Mouse (Mus musculus) E14TG2a.4 (cell line): ENCODE measurements around the gene Cdk15.

Experiments used
- H3K27me3 ChIP-seq: 2 replicates; pipeline ENCODE4 v1.6.1; 2014; ENCODE audit warnings: low read length, control low read depth; ENCODE audit not compliant: insufficient read depth
- H3K36me3 ChIP-seq: 2 replicates; pipeline ENCODE4 v1.6.1; 2014; ENCODE audit warnings: low read length, control low read depth; ENCODE audit not compliant: insufficient read depth
- H3K4me1 ChIP-seq: replicated peaks from 2 replicates; pipeline ENCODE4 v1.6.1; 2014; ENCODE audit warnings: low read depth, low read length, control low read depth
- H3K4me3 ChIP-seq: replicated peaks from 2 replicates; pipeline ENCODE4 v1.5.1; 2014; ENCODE audit warnings: mild to moderate bottlenecking, low read length
- H3K9me3 ChIP-seq: 2 replicates; pipeline ENCODE4 v1.6.1; 2014; ENCODE audit warnings: low read length, control low read depth
- CTCF ChIP-seq: conservative IDR thresholded peaks from 2 replicates; pipeline ENCODE4 v1.5.1; 2014; ENCODE audit warnings: low read length
- NANOG ChIP-seq: IDR thresholded peaks from 2 replicates; pipeline ENCODE4 v1.6.1; 2014; ENCODE audit warnings: borderline replicate concordance, low read length, mixed read lengths
- POU5F1 ChIP-seq: IDR thresholded peaks from 2 replicates; pipeline ENCODE4 v1.6.1; 2014; ENCODE audit warnings: low read length, borderline replicate concordance

The Cdk15 gene

DNA sequence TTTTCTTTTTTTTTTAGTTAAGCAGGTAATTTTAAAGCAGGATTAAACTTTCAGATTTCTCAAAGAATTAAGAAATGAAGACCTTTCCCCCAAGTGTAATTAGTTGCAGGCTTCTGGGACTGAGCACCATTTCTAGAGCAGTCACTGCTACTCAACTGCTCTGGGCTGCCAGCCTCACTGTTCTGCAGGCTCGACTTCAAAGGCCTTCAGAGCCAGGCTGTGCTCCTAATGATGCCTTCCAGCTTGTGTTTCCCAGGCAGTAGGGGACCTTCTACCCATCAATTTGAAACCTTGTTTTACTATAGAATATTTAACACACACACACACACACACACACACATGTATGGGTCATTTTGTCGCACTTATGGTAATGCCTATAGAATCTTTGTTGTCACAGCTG lies 34.9 kb downstream of the Cdk15 start:
- no peaks in the 10 kb centered on the region for H3K36me3 ChIP-seq
- no peaks in the 10 kb centered on the region for H3K4me1 ChIP-seq
- TF ChIP-seq CTCF, result no peak
- TF ChIP-seq POU5F1, result no peak
- TF ChIP-seq NANOG, result no peak
- no peaks in the 10 kb centered on the region for H3K9me3 ChIP-seq
- H3K27me3 ChIP-seq, result no peaks in the 10 kb centered on the region
- H3K4me3 ChIP-seq, result no peak overlapping the region

DNA sequence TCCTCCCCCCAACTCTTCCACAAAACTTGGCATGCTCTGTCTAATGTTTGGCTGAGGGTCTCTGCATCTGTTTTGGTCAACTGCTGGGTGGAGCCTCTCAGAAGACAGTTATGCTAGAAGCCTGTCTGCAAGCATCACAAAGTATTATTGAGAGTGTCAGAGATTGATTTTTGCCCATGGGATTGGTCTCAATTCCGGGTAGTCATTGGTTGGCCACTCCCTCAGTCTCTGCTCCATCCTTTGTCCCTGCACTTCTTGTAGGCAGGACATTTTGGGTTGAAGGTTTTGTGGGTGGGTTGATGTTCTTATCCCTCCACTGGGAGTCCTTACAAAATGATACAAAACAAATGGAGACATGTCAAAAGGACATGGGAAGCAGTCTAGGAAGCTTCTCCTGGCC lies 39.1 kb downstream of the Cdk15 start:
- Histone ChIP-seq H3K4me3 (no peak overlapping the region), H3K36me3 (no peaks in the 10 kb centered on the region), H3K27me3 (no peaks in the 10 kb centered on the region), H3K4me1 (0 out of 2 replicates have a peak, but pooled peaks cover 5% of the 10 kb centered on the region), H3K9me3 (no peaks in the 10 kb centered on the region)
- no peak for TF ChIP-seq CTCF
- TF ChIP-seq POU5F1, result no peak
- TF ChIP-seq NANOG, result no peak

DNA sequence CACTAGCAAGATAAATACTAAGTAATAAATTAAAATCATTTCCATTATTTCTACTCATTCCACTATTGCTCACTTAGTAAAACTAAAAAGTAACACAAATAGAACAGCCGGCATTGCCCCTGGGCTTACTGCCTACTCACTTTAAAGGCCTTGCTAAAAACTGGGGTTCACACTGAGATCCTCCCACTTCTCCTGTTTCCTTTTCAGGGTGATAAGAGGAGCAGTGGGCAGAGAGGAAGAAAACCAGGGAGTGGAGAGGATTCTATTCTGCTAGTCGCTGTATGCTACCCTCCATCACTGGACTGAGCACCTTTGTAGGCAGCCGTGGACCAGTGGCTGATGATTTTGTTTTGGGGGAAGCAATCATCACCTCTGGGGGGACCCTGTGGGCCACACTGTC lies 40.5 kb downstream of the Cdk15 start:
- TF ChIP-seq CTCF (no peak), NANOG (no peak)
- H3K36me3 ChIP-seq, result no peaks in the 10 kb centered on the region
- H3K27me3 ChIP-seq, result no peaks in the 10 kb centered on the region
- H3K4me3 ChIP-seq, result no peak overlapping the region
- H3K4me1 ChIP-seq, result 0 out of 2 replicates have a peak, but pooled peaks cover 5% of the 10 kb centered on the region
- no peaks in the 10 kb centered on the region for H3K9me3 ChIP-seq

DNA sequence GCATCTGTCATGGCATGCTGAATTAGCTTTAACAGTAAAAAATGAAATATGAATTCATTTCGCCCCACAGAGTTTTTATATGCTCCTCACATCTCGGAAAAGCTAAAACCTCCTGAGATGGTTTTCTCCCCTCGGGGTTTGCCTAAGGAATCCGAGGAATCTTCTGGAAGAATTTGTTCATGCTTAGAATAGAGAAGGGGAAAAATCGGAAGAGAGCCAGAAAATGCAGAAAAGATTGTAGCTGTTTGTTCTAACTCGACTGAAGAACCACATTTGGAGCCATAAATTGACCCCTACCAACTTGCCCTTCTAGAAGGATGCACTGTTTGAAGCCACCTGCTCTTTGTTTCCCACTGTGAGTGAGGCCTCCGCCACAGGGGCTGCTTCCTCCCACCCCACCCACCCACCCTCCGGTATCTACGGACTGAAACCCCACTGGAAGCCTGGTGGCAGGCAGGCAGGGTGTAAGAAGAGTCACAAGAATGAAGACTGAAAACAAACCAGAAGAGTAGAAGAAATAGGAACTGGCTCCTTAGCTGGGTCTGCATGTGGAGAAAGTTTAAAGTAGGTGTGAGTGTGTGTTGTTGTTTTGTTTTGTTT lies 41.9 kb downstream of the Cdk15 start:
- Histone ChIP-seq H3K4me1 (0 out of 2 replicates have a peak, but pooled peaks cover 5% of the 10 kb centered on the region), H3K9me3 (no peaks in the 10 kb centered on the region), H3K27me3 (no peaks in the 10 kb centered on the region), H3K4me3 (no peak overlapping the region), H3K36me3 (no peaks in the 10 kb centered on the region)
- TF ChIP-seq NANOG (no peak), POU5F1 (no peak), CTCF (no peak)

DNA sequence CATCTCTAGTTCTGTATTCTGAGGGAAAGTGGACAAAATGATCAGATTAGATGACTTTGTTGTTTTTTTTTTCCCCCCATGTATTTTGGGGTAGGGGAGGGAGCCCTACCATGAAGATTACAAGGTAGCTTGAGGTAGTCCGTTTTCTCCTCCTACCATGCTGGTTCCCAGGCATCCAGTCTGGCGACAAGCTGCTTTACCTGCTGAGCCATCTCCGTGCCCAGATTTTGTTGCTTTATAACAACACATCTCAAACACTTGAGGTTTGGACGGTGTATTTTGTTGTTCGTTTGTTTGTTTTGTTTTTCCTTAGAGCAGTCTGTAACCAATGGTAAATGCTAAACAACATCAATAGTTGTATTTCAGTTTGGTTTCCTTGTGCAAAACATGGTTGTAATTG lies 50.6 kb downstream of the Cdk15 start:
- Histone ChIP-seq H3K27me3 (peaks cover 2% of the 10 kb centered on the region; the same call in 1 of the 2 replicates), H3K4me1 (no peaks in the 10 kb centered on the region), H3K36me3 (no peaks in the 10 kb centered on the region), H3K9me3 (no peaks in the 10 kb centered on the region), H3K4me3 (no peak overlapping the region)
- TF ChIP-seq CTCF, result no peak
- TF ChIP-seq NANOG, result no peak
- no peak for TF ChIP-seq POU5F1

DNA sequence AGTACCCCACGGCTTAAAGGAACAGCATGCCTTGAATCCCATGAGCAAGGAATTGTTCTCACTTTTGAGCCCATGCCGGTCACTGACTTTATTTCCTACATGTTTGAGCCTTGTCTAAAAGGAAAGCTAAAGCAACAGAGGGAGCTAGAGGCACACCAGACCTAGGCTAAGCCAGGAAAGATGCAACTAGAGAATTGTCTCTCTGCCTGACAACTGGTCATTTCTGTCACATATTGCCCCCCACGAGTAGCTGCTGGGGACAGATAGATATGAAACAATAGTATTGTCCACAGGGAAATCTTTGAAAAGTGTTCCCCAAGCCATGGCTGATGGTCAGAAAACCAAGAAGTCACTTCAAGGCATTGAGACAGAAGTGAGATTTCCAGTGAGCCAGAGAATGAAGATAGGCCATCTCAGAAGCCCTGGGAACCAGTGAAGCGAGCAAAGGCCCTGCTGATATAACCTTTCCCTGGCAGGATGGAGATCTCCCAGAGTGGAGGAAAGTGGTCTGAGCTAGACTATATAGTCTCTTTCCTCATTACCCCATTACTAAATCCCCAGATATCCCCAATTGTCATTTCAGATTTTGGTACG lies 54.7 kb downstream of the Cdk15 start:
- Histone ChIP-seq H3K27me3 (peaks cover 7% of the 10 kb centered on the region; the same call in 1 of the 2 replicates), H3K36me3 (no peaks in the 10 kb centered on the region), H3K4me1 (peaks cover 26% of the 10 kb centered on the region), H3K9me3 (no peaks in the 10 kb centered on the region), H3K4me3 (no peak overlapping the region)
- TF ChIP-seq POU5F1, result no peak
- no peak for TF ChIP-seq NANOG
- TF ChIP-seq CTCF, result no peak

DNA sequence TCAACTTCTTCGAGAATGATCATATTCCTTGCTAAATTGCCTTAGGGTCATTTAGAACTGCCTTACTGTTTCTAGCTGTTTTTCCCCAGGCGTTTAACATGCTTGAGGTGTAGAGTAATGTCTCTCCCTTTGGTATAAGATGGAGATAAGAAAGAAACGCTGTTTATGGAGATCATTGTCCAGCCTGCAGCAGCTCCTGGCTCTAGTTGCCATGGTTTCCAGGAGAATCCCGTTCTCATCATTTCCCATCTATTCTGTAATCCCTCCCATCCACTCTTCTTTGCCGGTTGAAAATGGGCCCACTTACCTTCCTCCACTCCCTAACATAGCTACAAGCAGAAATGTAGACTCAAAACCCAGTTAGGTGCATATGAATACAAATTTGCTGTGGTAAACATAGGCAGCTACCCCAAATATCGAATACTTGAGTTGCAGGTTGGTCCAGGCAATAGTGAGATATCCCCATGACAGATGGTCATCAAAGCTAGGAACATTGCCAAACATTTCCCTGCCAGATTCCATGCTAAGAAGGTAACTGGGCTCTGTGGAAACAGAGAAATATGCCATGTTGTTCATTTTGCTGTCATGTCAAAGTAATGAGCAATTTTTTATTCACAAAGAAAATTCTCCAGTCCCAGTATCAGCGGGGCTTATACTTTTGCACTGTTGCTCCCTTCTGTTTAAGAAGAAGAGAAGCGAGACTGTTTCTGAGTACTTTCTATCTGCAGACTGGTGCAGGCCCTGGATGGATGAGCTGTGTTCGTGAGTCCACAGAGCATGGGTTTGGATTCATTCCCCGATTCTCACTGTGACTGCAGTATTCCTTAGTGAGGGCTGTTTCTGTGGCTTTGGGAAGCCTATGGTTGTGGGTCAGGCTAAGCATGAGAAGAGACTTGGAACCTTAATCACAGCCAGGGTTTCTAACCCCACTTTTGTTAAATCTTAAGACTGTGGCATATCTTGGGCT lies 55.8 kb downstream of the Cdk15 start:
- Histone ChIP-seq H3K4me3 (no peak overlapping the region), H3K4me1 (peaks cover 30% of the 10 kb centered on the region), H3K36me3 (no peaks in the 10 kb centered on the region), H3K9me3 (no peaks in the 10 kb centered on the region), H3K27me3 (peaks cover 7% of the 10 kb centered on the region; the same call in 1 of the 2 replicates)
- no peak for TF ChIP-seq CTCF
- TF ChIP-seq POU5F1, result no peak
- no peak for TF ChIP-seq NANOG

DNA sequence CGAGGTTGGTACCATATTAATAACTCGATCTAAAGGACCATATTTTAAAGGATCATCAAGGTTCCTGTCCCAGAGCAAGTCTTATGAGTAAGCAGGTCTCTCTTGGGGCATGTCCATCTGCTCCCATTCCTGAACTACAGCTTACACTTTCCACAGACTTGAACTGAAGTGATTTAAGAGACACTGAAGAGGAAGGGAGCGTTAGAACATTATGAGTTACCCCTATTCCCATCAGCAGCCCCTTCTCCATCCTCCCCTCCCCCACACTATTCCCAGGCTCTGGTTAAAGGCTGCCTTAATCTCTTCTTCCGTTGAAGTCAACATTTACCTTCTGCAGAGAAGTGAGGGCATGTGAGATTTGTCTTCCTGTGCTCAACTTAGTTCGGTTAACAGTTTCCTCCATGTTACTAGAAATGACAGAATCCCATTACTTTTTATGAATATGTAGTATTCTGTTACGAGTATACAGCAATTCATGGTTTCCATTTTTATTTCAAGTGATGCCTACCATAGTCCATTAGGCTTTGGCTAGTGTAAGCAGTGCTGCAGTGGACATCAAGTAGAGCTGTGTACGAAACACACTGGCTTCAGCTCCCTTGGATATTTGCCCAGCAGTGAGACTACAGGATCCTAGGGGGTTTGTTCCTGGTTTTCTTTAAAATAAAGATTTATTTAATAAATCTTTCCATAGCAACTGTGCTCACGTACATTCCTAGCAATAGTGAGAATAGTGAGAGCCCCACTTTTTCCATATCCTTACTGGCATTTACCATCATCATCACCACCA lies 56.6 kb downstream of the Cdk15 start:
- Histone ChIP-seq H3K9me3 (no peaks in the 10 kb centered on the region), H3K4me1 (peaks cover 30% of the 10 kb centered on the region), H3K4me3 (no peak overlapping the region), H3K36me3 (no peaks in the 10 kb centered on the region), H3K27me3 (peaks cover 7% of the 10 kb centered on the region; the same call in 1 of the 2 replicates)
- TF ChIP-seq POU5F1 (no peak), CTCF (no peak), NANOG (no peak)
